Mouse (Mus musculus): ENCODE data around the gene Clec4a1. TPM values are rescaled to one million over a fixed set of nuclear protein-coding genes. Genes with fewer than 3 reads are reported as not detected.

Gene Clec4a1
- 1.0 and 1.6 TPM in 2 replicates for total RNA-seq (2021)
- long read RNA-seq, partial matches to known transcripts, result 0 of 1 reads
- long read RNA-seq, other reads (novel, unspliced or antisense), result 0 of 1 reads

GRCm38 (mm10) chr6:122921451-122921850 is at the start of gene Clec4a1:
Gene Clec4a1, plus strand, starts transcription at chr6:122921848.
- DNase-seq, result no peak

- DNase-seq, result no peak
These were observed 48.8 kb upstream of the Clec4a1 start for GRCm38 (mm10) chr6:122872800-122873199.

GRCm38 (mm10) chr6:122873871-122874719 is 47.6 kb upstream of the Clec4a1 start, which contains the start of gene Necap1:
Gene Necap1, plus strand, starts transcription at chr6:122874474.
- DNase-seq, result peak; percentile 97

DNA sequence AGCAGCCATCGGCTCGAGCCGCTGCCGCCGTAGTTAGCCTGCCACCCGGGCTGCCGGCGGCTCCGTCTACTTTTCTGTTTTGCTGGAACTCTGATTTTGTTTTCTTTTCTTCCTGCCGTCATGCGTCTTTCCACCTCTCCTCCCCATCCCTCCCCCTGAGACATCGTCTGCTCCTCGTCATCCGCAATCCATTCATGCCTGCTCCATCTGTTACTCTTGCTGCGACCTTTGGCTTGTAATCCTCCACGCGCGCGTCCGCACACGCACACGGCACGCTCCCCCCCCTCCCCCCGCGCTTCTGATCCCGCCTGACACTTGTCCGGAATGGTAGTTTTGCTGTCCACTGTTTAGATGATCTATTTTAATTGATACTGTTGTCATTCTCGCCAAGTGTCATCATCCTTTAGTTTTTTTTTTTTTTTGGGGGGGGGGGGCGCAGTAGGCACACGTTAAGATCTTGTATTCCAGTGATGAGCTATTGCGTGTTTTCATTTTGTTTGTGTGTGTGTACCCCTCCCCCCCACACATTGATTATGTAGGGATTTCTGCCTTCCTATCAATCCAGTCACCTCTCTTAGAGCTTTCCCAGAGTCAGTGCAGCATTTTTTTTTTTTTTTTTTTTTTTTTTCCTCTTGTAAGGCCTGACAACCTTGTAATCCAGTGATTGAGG is 46.8 kb upstream of the Clec4a1 start:
- no peak for DNase-seq

DNA sequence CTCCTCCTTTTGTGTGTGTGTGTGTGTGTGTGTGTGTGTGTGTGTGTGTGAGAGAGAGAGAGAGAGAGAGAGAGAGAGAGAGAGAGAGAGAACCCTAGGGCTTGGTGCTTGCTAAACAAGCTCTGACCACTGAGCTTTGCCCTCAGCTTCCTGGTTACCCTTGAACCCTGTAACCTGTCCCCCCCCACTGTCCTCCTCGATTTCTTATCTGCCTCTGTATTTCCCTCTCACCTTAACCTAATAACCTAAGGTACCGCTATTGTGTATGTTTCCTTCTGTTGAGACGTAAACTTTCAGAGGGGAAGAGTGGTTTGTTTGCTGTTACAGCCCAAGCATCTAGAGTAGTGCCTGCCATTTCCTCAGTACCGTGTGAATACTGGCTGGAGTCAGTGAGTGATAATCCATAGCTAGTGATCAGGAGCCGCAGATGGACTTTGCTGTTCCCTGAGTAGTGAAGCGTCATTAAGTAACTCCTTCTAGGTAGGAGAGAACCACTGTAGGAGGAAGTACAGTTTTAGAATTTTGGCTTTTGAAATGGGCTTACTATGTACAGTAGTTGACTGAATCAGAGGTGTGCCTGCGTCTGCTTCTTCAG is 42.4 kb upstream of the Clec4a1 start:
- DNase-seq, result no peak

GRCm38 (mm10) chr6:122879781-122880505 is 41.7 kb upstream of the Clec4a1 start:
- no peak for DNase-seq

DNA sequence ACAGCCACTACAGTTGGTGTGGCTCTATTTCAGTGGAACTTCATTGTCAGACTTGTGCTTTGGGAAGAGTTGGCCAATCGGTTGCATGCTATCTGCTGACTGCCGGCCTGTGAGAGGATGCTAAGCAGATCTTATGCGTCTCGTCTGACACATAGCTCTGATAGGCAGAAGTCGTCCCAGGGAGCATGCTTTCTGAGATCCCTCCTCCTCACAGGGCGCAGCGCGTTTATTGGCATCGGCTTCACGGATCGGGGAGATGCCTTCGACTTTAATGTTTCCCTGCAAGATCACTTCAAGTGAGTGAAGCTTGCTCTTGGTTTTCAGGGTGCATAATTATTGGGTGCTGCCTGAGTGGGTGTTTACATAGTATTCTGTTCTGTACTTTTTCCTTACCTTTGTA is 40.4 kb upstream of the Clec4a1 start:
- DNase-seq, result no peak

DNA sequence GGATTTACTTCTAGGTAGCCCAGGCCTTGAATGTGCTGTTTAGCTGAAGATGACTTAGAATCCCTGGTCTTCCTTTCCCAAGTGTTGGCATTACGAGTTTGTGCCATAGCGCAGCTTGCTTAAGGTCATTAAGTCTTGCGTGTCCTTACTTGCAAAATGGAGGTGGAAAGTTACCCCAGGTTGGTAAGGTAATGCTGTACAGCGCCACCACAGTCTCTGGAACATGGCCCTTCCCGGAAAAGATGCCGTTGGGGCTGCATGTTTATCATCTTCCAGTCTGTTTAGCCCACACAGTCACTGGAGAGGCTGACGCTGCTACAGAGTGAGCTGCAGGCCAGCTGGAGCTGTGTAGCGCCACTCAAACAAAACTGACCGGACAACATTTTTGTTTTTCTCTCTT is 38.0 kb upstream of the Clec4a1 start:
- no peak for DNase-seq

DNA sequence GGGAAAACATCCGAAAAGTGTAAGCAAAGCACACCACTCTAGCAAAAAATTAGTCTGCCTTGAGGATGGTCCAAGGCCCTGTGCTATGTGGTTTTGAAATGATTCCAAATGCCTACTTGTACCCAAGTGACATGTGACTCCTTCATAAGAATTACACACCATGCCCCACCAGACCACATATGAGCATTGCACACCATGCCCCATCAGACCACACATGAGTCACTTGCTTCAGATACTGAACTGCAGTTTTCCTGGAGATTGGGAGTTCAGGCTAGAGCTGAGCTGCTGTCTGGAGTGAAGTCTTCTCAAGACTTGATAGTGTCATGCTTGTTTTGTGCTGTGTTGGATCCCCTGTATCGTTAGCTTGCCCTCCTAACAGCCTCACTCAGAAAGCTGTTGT is 32.0 kb upstream of the Clec4a1 start:
- no peak for DNase-seq

DNA sequence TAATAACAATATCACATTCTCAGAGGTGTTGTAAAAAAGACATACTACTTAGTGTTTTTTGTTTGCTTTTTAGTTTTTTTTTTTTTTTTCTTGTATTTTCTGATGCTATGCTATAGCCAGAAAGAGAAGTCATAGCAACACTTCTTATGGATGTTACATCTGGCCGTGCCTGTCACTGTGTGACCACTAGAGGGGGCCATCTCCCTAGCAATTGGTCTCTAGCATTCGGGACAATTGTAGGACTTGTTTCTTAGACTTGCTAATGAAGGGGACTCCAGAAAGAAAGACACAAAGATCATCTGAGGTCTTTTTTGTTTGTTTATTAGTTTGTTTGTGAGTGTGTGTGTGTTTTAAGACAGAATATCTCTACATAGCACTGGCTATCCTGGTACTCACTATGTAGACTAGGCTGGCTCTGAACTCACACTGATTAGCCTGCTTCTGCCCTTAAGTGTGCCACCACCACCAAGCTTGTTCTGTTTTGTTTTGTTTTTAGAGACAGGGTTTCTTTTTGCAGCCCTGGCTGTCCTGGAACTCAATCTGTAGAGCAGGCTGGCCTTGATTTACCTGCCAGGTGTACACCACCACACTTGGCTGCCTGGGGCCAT is 29.1 kb upstream of the Clec4a1 start:
- DNase-seq, result peak; percentile 52

- DNase-seq, result no peak
These were observed 1.7 kb upstream of the Clec4a1 start for GRCm38 (mm10) chr6:122919922-122920321.

- no peak for DNase-seq
These were observed 13.2 kb downstream of the Clec4a1 start for GRCm38 (mm10) chr6:122934845-122935244.

DNA sequence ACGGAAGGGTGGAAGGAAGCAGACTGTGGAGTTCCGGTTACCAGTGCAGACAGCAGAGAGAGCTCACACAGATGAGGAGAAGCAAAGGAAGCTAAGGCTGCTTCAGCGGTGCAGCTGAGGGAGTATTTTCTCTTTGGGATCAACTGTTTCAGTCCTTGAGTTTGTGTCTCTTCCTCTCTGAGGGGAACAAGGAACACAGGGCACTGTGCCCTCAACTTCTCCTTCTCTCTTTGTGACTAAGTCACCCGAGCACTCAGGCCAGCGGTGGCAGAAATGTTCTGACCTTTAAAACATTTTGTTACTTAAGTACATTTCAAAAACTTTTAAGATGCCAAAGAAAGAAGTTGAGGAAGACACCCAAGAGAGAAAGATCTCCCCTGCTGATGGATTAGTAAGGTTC is 18.0 kb downstream of the Clec4a1 start:
- no peak for DNase-seq

- no peak for DNase-seq
These were observed 25.1 kb downstream of the Clec4a1 start for GRCm38 (mm10) chr6:122946760-122947159.

DNA sequence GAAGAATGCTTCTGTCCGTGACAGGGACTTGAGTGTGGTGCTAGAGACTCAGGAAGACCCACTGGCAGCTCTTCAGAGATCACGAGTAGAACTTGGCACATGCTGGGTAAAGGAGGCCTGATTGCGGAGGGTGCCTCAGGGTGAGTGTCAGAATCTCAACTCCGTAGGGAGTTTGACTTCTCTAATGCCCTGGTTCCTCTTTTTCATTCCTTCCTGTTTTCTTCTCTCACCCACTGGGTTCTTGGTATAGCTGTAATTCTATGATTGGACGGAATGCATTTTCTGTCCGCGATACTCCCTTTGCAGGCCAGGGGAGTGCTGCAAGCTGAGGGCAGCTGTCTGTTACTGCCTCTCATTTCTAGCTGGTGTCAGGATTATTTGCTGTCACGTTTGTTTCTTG is 30.8 kb downstream of the Clec4a1 start, which contains the start of gene Clec4a3:
Clec4a3 (plus strand) TSS at position 115 of the 400 bp plus-strand sequence.
- no peak for DNase-seq

DNA sequence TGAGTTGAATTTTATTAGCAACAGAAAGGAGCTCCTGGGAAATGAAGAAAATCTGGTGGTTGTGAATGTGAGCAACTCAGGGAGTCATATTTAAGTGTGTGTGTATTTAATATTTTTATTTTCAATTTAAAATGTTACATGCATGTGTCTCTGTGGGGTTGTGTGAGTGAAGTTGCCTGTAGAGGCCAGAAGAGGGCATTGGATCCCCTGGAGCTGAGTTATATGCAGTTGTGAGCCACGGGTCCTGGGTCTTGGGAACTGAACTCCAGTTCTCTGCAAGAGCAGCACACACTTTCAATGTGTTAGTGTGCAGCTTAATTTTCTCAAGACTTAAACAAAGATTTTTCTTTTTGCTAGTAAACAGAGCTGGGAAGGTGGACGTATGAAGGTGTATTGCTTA is 42.9 kb downstream of the Clec4a1 start:
- no peak for DNase-seq

DNA sequence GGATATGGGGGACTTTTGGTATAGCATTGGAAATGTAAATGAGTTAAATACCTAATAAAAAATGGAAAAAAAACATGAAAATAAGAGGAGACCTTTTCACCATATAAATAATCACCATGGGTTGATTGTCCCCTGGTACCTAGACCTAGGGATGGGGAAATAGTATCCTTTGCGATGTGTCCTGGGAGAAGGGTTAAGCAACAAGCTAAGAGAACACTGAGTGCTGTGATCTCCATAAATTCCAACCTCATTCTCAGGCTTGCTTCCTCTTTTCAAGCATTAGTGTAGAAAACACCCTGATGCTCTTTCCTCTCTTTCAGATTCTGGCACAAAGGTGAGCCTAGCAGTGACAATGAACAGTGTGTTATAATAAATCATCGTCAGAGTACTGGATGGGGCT is 47.4 kb downstream of the Clec4a1 start:
- no peak for DNase-seq
